Mouse (Mus musculus): ENCODE results near the gene Ftcd. TPM values are rescaled to one million over a fixed set of nuclear protein-coding genes. Genes with fewer than 3 reads are reported as not detected.

The Ftcd gene
- total RNA-seq (2022): under 1 TPM in 1 of 4 experiments, not detected in 3; 0.21 TPM

DNA sequence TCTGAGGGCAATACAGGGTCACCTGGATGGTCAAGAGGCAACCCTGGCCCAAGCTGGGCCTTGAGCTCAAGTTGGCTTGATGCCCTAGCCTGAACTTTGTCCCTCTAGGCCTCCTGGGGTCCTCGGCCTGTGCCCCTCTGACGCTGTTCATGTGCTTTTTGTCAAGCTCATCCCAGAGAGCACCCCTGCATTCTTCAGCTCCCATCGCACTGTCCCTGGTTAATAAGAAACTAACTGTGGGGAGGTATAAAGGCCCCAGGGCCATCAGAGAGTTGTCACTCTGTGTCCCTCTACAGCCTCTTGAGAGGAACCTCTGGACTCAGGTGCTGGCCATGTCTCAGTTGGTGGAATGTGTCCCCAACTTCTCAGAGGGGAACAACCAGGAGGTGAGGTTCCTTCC lies at the start of gene Ftcd:
TSS of gene Ftcd (plus strand) at position 275 of the 400 bp plus-strand sequence.
- no peak for DNase-seq (ENCODE audit: low spot score in 2 of 2)

DNA sequence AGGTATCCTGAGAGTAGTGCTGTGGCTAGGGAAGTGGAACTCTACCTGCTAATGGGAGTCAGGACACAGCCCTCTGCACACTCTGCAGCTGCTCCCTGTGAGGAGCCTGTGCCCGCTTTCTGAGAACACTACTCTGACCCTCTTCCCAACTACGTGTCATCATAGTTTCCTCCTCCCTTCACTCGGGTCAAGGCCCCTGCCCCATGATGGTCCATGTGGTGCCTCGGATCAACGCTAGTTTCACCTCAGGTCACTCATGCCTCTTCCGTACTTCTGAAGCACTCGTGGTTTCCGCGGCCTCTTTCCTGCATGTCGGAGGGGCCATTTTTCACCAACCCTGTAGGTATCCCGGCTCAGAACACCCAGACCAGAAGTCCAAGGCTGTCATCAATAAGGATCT lies 44.5 kb upstream of the Ftcd start:
- no peak for DNase-seq (ENCODE audit: low spot score in 2 of 2)

DNA sequence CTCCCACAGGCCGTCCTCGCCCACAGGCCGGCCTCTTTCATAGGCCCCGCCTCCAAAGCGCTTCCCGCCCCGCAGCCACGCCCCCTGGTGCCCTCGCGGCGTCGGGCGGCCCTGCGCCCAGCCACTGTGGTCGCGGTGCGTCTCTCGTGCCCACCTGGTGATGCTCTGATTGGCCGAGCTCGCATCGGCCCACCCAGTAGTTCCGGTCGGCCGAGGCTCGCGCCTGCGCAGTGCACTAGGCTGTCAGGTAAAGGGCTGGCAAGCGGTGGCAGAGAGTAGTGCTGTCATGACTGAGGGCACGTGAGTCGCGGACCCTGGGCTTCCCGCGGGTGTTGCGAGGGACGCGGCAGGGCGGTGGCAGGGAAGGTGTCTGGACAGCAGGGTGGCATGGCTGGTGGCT lies 44.1 kb upstream of the Ftcd start, which contains the start of gene Lss:
TSS of gene Lss (plus strand) at position 214 of the 400 bp plus-strand sequence.
- peak; percentile 96 for DNase-seq (ENCODE audit: low spot score in 2 of 2)

DNA sequence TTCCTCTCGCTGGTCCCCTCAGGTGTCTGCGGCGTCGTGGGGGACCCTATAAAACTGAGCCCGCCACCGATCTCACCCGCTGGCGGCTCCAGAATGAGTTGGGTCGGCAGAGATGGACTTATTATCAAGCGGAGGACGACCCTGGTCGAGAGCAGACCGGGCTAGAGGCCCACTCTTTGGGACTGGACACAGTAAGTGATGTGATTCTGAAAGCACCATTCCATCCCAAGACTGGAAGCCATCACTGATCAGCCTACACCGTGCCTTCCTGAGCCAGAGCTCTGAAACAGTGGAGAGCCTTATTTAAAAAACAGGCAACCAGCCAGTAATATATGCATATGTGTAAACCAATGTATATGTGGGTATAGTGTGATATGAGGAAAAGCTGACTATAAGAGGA lies 43.6 kb upstream of the Ftcd start:
- DNase-seq (ENCODE audit: low spot score in 2 of 2): no peak

DNA sequence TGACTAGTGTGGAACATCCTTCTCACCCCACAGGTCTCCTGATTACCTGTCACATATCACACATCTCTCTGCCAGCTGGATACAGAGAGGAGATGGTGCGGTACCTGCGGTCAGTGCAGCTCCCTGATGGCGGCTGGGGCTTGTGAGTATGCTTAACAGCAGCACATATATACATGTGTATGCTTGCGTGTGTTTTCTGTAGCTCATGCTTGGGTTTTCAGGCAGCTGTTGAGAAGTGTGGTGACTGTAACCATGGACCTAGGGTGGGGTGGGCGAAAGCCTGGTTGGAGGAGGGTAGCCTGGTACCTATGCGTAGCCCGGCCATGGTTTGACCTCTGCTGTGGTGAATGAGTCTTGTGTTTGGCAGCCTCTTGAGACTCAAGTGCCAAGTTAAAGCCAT lies 39.9 kb upstream of the Ftcd start:
- no peak for DNase-seq (ENCODE audit: low spot score in 2 of 2)

DNA sequence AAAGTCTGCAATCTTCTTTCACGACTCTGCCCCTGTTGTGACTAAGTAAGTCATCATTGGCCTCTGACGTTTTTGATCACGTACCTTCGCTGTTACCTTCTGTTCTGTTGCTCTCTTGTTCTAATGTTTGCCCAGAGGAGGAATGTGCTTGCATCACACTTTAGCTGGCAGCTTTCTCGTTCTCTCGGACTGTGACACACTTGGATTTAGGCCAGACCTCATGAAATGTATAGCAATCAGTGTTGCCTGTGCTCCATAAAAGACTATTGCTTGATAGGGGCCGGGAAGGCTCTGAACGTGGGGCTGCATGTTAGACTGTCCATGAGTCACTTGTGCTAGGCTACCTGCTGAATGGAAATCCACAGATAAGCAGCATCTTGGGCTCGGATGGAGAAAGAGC lies 37.8 kb upstream of the Ftcd start:
- DNase-seq (ENCODE audit: low spot score in 2 of 2): no peak

DNA sequence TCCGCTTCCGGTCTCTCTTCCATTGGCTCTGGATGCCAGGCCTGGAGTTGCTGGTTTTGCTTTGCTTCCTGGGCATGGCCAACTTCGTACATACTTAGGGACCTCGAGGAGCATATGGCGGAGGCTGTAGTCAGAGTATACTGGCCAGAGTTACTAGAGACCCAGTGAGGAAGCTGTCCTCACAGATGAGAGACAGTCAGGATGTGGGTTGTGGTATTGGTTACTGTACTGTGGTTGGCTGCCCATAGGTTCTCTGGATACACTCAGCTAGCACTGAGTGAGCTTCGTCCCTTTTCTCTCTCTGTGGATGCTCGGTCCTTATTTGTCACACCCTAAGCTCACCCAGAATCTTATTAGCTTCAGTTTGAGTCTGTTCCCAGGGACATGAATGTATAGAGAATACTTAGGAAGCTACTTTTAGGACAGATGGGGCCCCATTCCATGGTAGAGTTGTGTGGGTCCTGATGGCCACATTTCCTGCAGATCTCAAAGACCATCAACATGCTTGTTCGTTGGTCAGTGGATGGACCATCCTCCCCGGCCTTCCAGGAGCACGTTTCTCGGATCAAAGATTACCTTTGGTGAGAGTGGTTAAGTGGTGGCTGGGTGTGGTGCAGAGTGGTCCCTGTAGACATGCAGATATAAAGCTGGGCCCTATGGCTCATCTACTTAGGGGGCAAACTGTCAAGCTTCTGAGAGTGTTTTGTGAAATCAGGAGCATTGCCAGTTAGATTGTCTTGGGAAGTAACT lies 33.9 kb upstream of the Ftcd start:
- DNase-seq (ENCODE audit: low spot score in 2 of 2): no peak

DNA sequence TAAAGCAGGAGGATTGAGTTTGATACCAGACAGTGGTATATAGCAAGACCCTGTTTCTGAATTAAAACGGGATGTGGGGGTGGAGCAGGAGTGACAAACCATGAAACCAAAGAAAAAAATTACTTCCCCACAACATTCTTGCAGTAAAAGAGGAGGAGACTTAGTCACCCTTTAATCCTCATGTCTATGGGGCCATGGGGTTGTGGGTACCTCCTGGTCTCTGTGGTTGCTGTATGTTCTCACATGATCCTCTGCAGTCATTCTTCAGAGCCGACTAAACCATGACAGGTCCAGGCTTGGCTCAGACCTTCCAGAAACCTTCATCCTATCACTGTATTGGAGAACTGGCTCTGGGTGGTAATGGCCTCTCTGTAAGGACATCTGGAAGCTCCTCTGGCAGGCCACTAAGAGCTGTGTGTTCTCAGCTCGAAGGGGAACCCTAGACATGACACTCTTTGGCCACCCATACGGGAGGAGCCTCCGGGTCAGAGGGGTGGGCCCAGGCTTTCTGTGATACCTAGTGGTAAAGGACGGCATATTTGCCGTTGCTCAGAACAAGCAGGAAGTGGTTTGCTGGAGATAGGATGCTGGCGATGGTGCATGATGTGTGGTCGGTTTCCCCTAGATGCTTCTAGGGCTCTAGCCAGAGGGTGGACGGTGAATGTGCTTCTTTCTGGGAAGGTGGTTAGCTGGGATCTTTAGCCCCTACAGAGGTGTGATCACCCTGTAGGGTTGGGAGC lies 32.6 kb upstream of the Ftcd start:
- no peak for DNase-seq (ENCODE audit: low spot score in 2 of 2)

DNA sequence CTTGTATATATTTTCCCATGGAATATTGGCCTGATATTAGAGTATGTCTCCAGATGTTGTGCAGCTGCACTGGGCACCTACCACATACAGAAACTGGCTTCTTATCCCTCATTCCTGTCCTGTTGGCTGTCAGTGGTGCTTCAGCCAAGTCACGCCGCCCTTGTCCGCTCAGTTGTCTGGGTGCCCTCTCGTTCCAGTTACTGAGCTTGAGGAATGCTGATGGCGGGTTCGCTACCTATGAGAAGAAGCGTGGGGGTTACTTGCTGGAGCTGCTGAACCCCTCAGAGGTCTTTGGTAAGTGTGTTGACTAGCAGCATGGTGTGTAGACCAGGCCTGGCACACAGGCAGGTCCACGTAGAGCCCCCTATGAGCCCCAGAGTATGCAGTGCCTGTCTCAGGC lies 28.9 kb upstream of the Ftcd start:
- no peak for DNase-seq (ENCODE audit: low spot score in 2 of 2)

DNA sequence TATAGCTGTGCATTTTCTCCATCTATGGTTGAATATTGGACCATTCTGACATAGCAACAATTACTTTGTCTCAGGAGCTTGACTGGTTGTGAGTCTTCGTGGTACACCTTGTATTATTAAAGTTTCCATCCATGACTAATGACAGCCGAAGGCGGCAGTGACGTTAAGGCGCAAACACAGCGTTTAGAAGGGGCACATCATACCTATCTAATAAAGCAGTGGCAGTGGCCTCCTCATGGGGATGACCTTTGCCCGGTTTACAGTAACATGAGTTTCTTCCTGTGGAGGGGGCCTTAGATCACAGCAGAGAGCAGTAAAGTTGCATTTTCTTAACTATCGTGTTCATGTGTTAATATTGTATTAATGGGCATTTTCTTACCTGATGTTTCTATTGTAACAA lies 27.2 kb upstream of the Ftcd start:
- no peak for DNase-seq (ENCODE audit: low spot score in 2 of 2)

DNA sequence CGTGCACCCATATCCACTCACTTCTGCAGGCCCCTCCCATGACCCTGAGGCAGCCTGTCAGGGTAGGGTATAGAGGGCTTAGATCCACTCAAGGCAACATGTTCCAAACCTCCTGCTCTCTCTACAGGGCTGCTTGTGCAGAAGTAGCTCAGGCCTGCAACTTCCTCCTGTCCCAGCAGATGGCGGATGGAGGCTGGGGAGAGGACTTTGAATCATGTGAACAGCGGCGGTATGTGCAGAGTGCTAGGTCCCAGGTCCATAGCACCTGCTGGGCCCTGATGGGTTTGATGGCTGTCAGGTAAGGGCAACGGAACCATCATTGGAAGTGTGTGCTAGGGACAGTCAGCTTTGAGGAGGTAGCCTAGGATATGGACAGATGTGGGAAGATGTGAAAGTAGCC lies 25.0 kb upstream of the Ftcd start:
- DNase-seq (ENCODE audit: low spot score in 2 of 2): no peak

DNA sequence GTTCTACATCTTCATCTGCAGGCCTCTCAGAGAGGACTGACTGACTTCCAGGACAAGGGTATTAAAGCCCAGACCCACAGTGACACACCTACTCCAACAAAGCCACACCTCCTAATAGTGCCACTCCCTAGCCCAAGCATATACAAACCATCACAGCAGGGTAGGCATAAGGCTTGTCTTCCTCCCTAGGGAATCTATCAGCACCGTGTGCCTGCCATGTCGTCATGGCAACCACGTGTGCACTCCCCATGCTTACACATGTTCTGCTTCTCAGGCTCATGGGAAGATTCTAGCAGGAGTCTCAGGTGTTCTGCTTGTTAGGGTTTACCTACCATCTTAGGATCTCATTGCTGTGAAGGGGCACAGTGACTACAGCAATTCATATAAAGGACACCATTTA lies 23.9 kb upstream of the Ftcd start:
- DNase-seq (ENCODE audit: low spot score in 2 of 2): no peak

DNA sequence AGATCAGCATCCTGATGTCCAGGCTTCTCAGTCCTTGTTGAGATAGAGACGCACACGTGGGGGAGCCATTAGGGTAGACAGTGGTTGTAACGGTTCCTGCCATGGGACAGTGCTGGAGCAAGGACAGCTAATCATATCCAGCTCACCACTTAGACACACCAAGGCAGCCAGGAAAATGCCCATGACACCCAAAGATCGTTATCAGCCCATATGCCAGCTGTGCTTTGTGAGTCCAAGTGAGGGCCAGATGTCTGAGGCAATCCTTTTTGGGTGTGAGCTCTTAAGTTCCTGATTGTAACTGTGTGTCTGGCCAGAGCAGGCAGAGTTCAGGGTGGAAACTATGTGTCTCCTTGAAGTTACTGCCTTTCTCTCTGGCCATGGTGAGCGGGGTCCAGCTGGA lies 21.4 kb upstream of the Ftcd start:
- no peak for DNase-seq (ENCODE audit: low spot score in 2 of 2)

DNA sequence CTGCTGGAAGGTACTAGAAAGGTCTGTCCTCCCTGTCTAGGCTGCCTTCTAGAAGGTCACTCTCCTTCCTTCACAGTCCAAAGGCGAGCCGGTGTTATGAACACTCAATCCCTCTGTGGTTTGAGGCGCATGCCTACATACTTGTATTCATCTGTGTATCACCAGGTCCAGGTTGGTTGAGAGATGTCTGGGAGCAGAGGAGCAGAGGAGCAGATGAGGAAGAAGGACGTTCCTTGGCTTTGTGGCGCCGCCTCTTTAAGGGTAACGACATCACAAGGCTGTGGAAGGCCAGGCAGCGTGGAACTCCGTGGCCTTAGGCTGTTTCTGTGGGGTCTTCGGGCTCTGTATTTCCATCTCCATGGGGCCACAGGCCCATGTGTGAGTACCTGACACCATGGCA lies 13.5 kb upstream of the Ftcd start, which contains the start of gene Spatc1l:
TSS of gene Spatc1l (plus strand) at position 301 of the 400 bp plus-strand sequence.
- DNase-seq (ENCODE audit: low spot score in 2 of 2): no peak

DNA sequence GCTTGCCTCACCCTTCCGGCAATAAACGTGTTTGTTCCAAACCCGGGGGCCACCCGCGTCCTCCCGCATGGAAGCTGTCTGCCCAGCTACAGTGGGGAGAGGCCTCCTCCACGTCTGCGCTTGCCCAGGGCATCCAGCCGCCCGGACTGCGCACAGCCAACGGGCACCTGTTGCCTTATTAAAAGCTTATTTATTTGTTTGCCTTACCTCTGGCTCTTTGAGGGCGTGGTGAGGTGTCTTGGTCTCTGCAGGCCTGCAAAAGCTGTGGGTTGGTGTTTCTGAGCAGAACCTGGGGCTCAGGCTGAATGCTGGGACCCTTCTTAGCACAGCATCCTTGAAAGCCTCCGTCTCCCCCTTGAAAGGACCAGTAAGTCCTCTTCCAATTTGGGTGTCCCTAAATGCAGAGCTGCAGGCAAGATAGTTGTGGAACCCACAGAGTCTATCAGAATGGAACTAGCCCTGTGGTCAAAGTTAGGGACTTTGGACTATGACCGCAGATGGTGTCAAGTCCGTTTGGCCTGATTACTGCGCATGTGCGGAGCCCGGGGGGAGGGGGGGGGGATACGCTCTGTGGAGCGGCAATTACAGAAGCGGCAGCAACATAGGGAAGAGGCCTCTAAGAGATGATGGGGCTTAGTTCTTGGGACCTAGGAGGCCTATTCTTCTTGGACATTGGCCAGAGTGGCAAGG lies 5.3 kb upstream of the Ftcd start:
- no peak for DNase-seq (ENCODE audit: low spot score in 2 of 2)

DNA sequence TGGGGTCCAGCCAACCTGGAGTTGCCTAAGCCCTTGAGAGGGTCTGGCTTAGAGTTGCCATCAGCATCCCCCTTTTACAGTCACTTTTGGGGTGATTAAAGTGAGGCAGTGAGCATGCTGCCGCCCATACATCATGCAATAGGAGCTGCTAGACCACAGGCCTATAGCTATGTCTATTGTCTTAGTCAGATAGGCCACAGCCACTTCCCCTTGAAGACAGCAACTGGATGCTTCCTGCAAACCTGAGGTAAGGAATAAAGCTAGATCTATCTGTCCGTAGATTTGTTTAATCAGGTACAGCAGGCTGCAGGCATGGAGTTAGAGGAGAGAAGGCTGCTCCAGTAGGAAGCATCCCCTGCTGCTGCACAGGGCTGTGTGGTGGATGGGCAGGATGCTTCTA lies 4.4 kb upstream of the Ftcd start:
- no peak for DNase-seq (ENCODE audit: low spot score in 2 of 2)

DNA sequence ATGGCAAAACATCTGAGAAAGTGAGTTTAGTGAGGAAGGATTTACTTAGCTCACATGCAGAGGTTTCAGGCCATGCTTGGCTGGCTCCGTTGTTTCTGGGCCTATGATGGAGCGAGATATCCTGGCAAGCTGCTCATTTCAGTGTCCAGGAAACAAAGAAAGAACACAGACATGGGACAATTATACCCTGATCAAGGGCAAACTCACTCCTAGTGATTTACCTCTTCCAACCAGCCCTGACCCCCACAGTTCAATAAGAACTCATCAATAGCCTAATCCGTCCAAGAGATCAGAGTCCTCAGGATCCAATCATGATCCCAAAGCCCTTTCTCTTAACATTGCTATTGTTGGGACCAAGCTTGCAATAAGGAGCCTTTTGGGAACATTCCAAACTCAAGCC lies 3.3 kb upstream of the Ftcd start:
- DNase-seq (ENCODE audit: low spot score in 2 of 2): no peak

DNA sequence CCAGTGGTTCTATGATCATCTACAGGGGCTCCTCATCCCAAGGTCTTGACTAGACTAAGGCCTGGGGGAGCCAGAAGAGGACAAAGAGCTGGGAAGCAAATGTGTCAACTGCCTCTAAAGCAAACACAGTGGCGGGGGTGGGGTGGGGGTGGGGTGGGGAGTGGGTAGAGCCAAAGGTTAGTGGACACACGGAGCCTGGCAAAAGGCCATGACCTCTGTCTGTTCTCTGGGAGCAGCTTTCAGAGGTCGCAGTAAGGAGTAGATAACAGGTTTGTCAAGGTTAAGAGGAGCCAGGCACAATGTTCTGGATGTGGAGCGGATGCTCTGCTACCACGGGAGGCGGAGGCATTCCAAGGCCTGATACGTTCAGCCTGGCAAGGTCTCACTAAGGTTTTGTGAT lies 1.5 kb downstream of the Ftcd start:
- no peak for DNase-seq (ENCODE audit: low spot score in 2 of 2)

DNA sequence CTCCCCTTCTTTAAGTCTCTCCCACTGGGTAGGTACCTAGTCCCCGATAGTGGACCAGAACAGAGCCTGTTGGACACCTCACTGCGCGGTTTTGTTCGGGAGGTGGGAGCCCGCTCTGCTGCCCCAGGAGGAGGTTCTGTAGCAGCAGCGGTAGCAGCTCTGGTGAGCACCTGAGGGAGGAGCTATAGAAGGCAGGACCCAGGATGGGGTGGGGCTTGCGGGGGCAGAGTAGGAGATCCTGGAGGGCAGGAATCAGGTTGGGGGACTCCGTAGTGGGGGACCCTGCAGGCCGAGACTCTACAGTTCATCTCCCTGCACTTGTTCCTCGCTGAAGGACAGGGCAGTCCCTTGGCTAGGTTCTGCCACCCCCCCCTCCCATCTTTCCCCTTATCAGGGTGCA lies 8.7 kb downstream of the Ftcd start:
- no peak for DNase-seq (ENCODE audit: low spot score in 2 of 2)

DNA sequence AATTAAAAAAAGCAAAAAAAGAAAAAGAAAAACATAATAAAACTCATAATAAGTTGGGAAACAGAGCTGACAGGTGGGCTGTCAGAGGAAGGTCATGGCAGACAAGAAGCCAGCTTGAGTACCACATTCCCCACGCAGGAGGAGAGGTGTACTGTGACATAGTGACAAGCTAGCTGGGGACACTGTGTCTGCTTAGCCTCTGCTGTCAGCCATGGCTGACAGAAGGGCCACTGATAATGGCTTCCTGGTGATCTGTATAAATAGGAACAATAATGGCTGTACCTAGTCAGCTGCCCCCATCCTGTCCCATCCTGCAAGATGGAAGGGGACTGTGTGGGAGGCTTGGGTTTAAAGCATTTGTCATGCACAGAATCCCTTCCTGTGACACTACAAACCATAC lies 10.7 kb downstream of the Ftcd start:
- DNase-seq (ENCODE audit: low spot score in 2 of 2): no peak

DNA sequence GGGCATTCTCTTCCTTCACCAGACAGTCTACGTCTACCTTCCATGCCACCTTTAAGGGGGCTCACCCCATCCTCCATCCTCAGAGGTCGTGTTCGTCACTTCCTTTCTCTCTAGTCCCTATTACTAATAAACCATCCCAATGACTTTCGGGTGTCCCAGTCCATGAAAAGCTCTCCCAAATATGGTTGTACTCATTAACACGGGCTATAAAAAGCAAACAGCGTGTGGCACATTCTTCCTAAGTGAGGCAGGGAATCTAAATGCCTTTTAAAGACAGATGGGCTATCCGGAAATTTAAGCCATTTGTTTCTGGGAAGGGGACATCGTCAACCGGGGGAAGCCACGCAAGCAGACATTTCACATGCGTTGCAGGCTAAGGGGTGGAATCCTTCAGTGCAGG lies 14.7 kb downstream of the Ftcd start:
- DNase-seq (ENCODE audit: low spot score in 2 of 2): no peak

DNA sequence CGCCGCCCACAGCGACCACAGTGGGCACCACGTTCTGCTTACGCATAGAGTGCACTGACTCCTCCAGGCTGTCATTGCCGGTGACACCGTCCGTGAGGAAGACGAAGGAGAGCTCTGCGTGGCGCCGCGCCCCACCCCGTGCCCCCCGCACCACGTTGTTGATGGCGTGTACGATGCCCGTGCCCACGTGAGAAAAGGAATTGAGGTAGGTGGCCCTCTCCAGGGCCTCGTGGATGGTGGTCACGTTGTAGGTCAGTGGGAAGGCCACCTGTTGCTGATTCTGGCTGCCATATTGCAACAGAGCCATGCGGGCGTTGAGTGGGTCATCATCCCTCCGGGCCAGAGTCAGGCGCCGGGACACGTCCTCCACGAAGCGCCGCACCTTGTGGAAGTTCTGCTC lies 20.9 kb downstream of the Ftcd start:
- DNase-seq (ENCODE audit: low spot score in 2 of 2): no peak
